Mouse (Mus musculus): ENCODE measurements at regions not wholly inside any gene's neighbourhood (a gene's known extent, or its start where the extent isn't known, plus 50 kb on each side); places are given as distances from the start of the nearest gene placed in this dataset.

- no peak for TF ChIP-seq POLR2A (IDR thresholded peaks at IDR 0.05; ENCODE audit: borderline replicate concordance, extremely low read depth, insufficient read depth, insufficient read length, poor library complexity, severe bottlenecking)
- TF ChIP-seq CTCF (IDR thresholded peaks at IDR 0.05; ENCODE audit: borderline replicate concordance, extremely low read depth, insufficient read depth, insufficient read length) = no peak
Measured at GRCm38 (mm10) chr10:21478004-21478403, 100.9 kb downstream of the Aldh8a1 start.
